Mouse (Mus musculus) erythroblast, adult 5-6 weeks (primary cell): ENCODE data around the gene Atoh8. TPM values are rescaled to one million over a fixed set of nuclear protein-coding genes. Genes with fewer than 3 reads are reported as not detected.

Experiments used
- ATAC-seq: replicated peaks from 2 replicates; pipeline ENCODE4 v1.8.0; 2016; ENCODE audit warnings: moderate number of reproducible peaks, mild to moderate bottlenecking, moderate TSS enrichment, inconsistent platforms; ENCODE audit not compliant: poor library complexity, low FRiP score, severe bottlenecking
- total RNA-seq, 2 experiments: library from RNA; stranded (forward) in 1 of 2; stranded (reverse) in 1 of 2; fragments of 150-400 nt in 1 of 2; fragments of 200-764, 138-1000 nt in 1 of 2; gene quantifications; 2 replicates each; pipeline versions ENCODE4 v1.2.3 to v1.2.4; 2015 to 2017; ENCODE audit warnings: low replicate concordance in 2 of 2

Atoh8 gene
- total RNA-seq (2015; ENCODE audit: low replicate concordance) (not detected in 2 replicates), total RNA-seq (2017; ENCODE audit: low replicate concordance) (not detected in 2 replicates)

DNA sequence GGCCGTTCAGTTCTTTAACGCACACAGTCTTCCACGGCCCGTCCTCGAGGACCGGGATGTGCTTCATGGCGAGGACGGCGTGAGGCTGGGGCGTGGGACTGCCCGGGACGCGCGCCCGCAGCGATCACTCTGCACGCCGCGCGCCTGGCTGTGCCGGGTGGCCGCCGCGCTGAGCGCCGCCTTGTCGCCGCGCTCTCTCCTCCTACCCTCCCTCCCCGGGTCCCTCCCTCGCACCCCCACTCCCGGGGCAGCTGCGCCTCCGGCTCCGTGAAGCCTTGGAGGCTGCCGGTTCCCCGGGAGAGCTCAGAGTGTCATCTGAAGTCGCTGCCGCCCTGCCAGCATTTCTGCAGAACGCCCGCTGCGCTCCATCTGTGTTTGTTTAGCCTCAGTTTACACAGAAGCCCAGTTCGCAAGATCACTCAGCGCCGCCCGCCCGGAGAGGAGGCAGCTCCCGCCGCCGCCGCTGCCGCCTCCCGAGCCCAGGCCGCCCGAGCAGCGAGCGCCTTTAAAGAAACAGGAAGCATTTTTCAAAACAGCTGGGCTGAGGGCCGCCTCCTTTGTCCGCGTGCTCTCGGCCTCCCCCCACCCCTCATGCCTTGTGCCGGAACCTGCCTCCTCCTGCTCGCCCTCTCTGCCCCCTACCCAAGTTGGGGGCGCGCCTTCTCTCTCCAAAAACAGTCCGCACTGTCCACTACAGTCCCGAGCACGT, at the start of gene Atoh8:
TSS of gene Atoh8 (minus strand) at position 480 of the 709 bp plus-strand sequence.
- ATAC-seq: no peak

DNA sequence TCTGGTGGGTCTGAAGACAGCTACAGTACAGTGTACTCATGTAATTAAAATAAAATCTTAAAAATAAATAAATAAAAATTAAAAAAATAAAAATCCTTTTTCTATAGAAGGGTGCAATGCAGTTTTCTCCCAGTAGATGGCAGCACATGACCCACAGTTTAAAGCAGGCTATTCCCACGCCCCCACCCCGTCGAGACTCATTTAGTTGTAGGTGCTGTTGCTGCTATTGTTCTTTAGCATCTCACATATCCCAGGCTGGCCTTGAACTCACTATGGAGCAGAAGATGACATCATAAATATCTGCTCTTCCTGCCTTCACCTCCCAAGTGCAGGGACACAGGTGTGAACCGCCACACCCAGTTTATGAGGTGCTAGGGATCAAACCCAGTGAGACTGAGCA, 48.5 kb upstream of the Atoh8 start:
- no peak for ATAC-seq

DNA sequence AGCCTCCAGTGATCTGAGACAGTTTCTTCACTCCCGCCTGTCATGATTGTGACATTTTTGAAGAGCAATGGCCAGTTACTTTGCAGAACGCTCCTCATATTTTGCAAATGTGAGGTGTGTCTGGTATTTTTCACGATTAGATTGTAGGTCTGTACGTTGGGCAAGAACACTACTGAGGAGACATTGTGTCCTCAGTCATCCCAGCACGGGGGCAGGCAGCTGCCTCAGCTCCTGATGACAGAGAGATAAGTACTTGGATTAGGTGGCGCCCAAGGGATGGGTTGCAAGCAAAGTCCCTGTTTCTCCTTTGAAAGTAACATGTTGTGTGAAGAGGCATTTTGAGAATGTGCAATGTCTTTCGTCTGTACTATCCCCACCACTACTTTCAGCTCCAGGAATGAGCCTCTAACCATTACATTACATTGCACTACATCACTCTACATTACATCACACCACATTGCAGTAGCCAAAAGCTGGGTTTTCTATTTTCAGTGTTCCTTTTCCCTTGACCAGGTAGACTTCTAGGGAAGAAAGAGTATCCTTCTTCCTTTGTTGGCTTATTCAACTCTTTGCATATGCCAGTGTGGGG, 45.1 kb upstream of the Atoh8 start:
- peak; percentile 66 for ATAC-seq

GRCm38 (mm10) chr6:72279505-72279904, 44.1 kb upstream of the Atoh8 start:
- ATAC-seq: peak; percentile 88

DNA sequence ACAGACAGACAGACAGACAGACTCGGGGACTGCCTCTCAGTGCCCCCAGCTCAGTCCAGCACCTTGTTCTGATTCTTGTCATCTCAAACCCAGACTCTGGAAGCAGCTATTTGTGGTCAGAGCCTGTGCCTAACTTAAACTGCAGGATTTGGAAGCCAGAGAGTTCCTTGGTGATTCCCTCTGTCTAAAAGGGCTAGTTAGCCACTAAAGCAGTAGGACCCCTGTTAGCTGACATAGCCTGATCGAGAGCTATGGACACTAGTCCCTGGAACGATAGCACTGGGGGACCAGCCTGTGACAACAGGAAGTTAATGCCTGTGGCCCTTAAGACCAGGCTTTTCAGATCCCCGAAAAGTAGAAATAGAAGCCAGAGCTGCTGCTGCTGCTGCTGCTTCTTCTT, 43.5 kb upstream of the Atoh8 start:
- ATAC-seq: 0 out of 2 replicates have a peak, but pooled peaks have one; percentile 26

GRCm38 (mm10) chr6:72277508-72278166, 42.3 kb upstream of the Atoh8 start:
- ATAC-seq: no peak

GRCm38 (mm10) chr6:72276972-72277441, 41.6 kb upstream of the Atoh8 start:
- no peak for ATAC-seq

- no peak for ATAC-seq
These were observed 40.8 kb upstream of the Atoh8 start for GRCm38 (mm10) chr6:72276141-72276540.

GRCm38 (mm10) chr6:72275527-72275926, 40.1 kb upstream of the Atoh8 start:
- no peak for ATAC-seq

- peak; percentile 81 for ATAC-seq
These were observed 37.8 kb upstream of the Atoh8 start for GRCm38 (mm10) chr6:72273153-72273552.

DNA sequence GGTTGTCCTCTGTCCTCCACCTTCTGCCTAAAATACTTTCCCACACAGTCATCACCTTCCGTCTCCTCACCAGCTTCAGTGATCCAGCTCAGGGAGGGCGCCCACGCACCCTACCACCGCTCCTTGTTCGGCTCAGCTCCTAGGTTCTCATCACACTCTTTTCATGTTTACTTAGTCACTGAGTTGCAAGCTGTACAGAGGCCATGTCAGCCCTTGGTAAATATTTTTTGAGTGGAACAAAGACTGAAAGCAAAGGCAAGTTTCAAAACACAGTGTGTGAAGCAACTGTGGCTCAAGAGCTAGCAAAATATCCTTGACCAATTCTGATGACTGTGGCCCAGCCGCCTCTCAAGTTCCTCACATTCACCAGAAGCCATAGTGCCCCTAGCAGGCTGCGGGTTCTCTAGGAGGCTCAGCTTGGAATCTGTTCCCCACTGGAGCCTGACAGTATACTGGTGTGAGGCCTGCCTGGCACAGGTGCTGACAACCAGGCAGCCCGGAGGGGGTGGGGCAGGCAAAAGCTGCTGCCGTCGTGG, 36.9 kb upstream of the Atoh8 start:
- peak; percentile 14; the same call in 1 of the 2 replicates for ATAC-seq

DNA sequence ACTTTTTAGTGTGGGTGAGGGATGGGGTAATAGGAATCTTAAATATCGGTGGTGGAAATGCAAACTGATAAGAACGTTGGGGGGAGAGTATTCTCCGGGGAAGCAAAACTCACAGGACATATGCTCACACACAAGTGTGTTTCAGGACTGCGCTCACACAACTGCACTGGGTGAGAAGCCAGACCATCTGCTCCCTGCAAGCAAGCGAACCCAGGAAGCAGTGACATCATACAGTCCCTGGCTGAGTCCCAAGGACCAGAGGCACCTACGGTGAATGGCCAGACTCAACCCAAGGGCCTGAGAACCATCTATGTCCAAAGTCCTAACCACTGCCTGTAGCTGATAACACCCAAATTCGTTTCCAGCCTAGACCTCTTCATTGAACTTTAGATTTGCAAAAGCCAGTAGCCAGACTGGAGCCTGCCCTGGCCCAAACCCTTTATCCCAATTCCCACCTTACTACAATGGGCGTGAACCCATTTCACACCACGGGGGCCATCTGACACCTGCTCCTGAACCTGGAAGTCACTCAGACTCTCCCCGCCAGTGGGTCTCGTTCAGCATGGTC, 35.7 kb upstream of the Atoh8 start:
- no peak for ATAC-seq

GRCm38 (mm10) chr6:72270258-72270657, 34.9 kb upstream of the Atoh8 start:
- no peak for ATAC-seq

DNA sequence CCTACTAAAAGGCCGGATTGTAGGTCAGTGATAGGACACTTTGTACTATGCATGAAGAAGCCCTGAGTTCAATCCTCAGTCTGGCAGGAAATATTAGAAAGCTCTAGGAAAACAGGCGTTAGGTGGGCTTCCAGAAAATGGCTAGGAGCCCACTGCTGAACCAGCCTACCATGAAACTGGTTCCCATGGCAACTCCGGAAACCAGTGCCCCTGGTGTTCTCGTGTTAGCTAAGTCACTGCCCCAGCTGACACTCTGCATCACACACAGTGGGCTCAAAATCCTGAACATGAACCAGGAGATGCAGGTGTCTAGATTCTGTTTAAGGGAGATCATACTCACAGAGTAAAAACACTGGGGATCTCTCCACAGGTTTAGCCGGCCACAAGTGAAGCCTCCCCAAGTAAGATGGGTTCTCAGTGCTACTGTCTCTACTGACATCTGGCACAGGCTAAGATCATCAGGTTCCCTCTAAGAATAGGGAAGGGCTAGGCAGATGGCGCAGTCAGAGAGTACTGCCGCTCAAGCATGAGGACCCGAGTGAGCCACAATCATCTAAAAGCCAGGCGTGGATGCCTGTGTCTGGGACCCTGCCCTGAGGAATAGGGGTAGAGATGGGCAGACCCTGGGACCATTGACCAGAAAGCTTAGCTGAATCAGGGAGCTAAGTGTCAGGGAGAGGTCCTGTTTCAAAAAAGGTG, 32.9 kb upstream of the Atoh8 start:
- ATAC-seq: no peak

DNA sequence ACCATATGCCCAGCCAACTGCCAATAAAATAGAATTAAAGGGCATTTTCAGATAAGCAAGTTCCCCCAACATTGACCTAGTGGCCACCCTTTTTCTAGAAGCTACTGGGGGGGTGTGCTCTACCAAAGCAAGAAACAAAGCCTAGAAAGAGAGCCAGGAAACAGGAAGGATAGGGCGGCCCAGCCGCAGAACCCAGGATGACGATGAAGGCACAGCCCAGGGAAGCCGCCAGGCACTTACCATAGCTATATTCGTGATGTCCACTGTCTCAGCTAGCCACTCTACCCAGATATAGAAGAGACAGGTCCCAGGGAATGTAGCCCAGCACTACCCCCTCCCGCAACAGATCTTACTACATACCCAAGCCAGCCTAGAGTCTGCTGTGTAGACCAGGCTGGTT, 30.3 kb upstream of the Atoh8 start:
- no peak for ATAC-seq

DNA sequence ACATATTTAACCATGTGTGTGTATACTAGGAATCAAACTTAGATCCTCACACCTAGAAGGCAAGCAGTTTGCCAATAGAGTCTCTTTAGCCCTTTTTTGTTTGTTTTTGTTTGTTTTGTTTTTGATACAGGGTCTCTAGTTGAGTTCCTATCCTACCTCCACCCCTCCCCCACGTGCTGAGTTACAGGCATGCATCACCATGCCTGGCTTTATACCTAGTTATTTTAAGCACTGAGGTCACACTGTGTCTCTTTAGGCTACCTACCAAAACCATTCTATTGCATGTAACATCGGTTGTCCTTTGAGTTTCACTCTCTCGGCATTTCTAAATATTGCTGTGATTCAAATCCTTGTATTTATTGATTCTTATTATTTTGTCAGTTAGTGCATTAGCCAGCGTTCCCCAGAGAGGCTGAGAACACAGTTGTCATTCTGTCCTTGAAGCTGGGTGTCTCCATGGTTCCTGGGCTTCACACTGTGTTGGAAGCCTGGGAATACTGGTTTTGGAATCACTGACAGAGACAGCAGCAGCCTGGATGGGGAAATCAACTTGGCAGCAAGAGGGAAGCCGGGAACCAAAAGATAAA, 28.4 kb upstream of the Atoh8 start:
- no peak for ATAC-seq

GRCm38 (mm10) chr6:72261683-72262320, 26.4 kb upstream of the Atoh8 start:
- no peak for ATAC-seq

GRCm38 (mm10) chr6:72260981-72261682, 25.8 kb upstream of the Atoh8 start:
- ATAC-seq: peak; percentile 88
